Mouse (Mus musculus): ENCODE results near the gene Maco1. TPM values are rescaled to one million over a fixed set of nuclear protein-coding genes. Genes with fewer than 3 reads are reported as not detected.

The Maco1 gene
- polyA plus RNA-seq, 1 experiment from 2014 or later, result 25.5 TPM

DNA sequence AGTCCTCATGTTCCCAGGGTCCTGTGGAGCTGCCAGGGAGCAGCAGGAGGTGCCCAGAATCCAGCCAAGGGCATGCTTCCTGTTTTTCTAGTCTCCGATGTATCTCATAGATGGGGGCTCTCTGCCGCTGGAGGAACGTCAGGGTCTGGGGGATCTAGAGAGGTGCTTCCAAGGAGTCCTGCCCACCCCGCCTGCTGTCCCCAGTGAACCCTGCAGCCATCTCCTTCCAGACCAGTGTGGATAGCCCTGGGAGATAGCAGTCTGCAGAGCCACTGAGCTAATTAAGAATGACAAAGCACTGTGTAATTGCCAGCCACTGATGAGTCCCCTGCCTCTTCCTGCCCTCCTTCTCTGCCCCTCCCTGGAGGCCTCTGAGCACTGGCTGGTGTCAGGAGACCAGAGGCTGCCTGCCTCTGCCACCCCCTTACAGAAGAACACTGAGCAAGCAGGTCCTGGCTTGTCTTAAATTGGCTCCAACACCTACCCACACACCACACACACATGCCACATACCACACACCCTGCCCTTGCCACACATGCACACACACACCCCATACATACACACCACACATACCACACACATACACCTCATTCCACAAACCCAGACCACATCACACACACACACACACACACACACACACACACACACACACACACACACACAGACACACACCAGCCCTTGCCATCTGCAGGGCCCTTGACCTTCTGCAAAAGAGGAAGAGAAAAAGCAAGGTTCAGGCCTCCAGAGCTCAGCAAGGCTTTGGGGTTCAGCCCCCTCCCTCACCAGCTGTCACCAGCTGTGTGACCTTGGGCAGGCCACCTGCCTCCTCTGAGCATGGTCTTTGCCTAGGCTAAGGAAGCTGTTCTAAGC, 80.1 kb downstream of the Maco1 start:
- Histone ChIP-seq H3K36me3 (ENCODE audit: control insufficient read depth, insufficient read depth, low read length) (no peaks in the 10 kb centered on the region), H3K9me3 (ENCODE audit: control insufficient read depth, low read length) (no peaks in the 10 kb centered on the region), H3K27me3 (ENCODE audit: control insufficient read depth, insufficient read depth, low read length) (no peaks in the 10 kb centered on the region), H3K27ac (replicated peaks in 1 of 2; ENCODE audit: control insufficient read depth in 1 of 2, insufficient read depth in 1 of 2, low read depth in 2 of 2, low read length in 2 of 2) (no peak overlapping the region), H3K4me3 (ENCODE audit: control insufficient read depth in 1 of 2, insufficient read depth in 1 of 2, low read depth in 1 of 2, low read length in 2 of 2) (no peak overlapping the region), H3K4me1 (ENCODE audit: control insufficient read depth in 2 of 2, insufficient read depth in 2 of 2, low read length in 2 of 2) (peaks cover 14 to 32% of the 10 kb centered on the region in 2 experiments), H3K9ac (ENCODE audit: low read length) (no peak overlapping the region), H3K4me2 (ENCODE audit: low read length) (no peak overlapping the region)
- ATAC-seq (ENCODE audit: insufficient number of reproducible peaks, insufficient read depth, low FRiP score, low read depth), result no peak
- 52% methylated on average over 4 of the region's 4 CpGs for WGBS

DNA sequence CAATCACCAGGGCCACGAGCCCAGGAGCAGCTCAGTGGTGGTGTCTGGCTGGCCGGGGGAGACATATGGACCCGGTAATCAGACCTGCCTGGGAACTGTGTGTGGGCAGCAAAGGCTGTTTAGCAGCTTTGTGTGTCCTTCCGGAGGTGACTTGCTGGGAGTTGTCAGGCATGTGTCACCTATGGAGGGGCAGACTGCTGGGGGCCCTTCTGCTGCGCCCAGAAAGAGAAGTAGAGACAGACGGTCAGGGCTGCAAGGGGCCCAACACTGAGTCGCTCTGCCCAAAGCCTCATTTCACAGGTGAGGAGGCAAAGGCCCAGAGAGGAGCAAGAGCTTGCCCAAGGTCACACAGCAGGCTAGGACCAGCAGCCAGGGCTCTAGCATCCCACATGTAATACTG, 83.3 kb downstream of the Maco1 start:
- H3K27ac ChIP-seq (replicated peaks in 1 of 2; ENCODE audit: control insufficient read depth in 1 of 2, insufficient read depth in 1 of 2, low read depth in 2 of 2, low read length in 2 of 2), result no peak overlapping the region
- WGBS, result 71% methylated on average over 7 of the region's 7 CpGs
- no peak for ATAC-seq (ENCODE audit: insufficient number of reproducible peaks, insufficient read depth, low FRiP score, low read depth)

DNA sequence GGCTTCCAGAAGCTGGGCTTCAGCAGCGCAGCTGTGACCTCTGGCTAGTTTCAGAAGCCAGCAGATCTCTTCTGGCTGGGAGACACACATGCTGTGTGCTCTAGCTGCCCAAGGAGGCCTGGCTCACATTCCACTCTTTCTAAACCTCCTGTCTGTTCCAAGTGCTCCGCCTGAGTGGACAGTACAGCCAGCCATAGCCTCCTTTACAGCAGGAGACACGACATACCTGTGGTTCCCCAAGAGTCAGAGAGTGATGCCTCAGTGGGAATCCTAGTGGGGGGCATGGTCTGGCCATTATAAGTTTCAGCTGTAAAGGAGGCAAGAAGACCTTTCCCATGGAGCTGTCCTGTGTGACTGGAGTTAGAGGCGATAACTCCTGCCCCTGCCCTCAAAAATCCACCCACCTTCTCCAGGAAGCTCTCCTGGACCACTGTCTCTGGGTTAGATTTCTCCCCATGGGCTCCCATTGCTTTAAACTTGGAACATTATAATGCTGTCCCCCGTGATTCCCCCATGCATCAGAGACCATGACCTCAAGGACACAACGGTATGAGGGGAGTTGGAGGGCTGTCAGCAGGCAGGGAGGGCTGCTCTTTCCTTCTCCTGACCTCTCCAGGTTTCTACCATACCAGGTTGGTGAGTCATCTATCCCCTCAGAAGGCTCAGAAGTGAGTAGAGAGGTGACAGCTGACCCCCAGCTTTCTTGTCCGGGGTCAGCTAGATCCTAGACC, 83.9 kb downstream of the Maco1 start:
- Histone ChIP-seq H3K9me3 (ENCODE audit: control insufficient read depth, low read length) (no peaks in the 10 kb centered on the region), H3K36me3 (ENCODE audit: control insufficient read depth, insufficient read depth, low read length) (no peaks in the 10 kb centered on the region), H3K9ac (ENCODE audit: low read length) (no peak overlapping the region; the same call in 1 of the 2 replicates), H3K4me1 (ENCODE audit: control insufficient read depth in 2 of 2, insufficient read depth in 2 of 2, low read length in 2 of 2) (peaks cover 24 to 49% of the 10 kb centered on the region in 2 experiments), H3K4me2 (ENCODE audit: low read length) (no peak overlapping the region; the same call in 1 of the 2 replicates), H3K27ac (replicated peaks in 1 of 2; ENCODE audit: control insufficient read depth in 1 of 2, insufficient read depth in 1 of 2, low read depth in 2 of 2, low read length in 2 of 2) (peak overlapping the region in 1 of 2 experiments; percentile 24; a peak in 1 of 4 replicates), H3K27me3 (ENCODE audit: control insufficient read depth, insufficient read depth, low read length) (no peaks in the 10 kb centered on the region), H3K4me3 (ENCODE audit: control insufficient read depth in 1 of 2, insufficient read depth in 1 of 2, low read depth in 1 of 2, low read length in 2 of 2) (no peak overlapping the region)
- no peak for ATAC-seq (ENCODE audit: insufficient number of reproducible peaks, insufficient read depth, low FRiP score, low read depth)
- 40% methylated on average over 7 of the region's 7 CpGs for WGBS

More for the DNA sequence above, 83.3 kb downstream of the Maco1 start:
- no peak overlapping the region; the same call in 1 of the 2 replicates for H3K9ac ChIP-seq (ENCODE audit: low read length)
- H3K9me3 ChIP-seq (ENCODE audit: control insufficient read depth, low read length), result no peaks in the 10 kb centered on the region
- no peak overlapping the region for H3K4me3 ChIP-seq (ENCODE audit: control insufficient read depth in 1 of 2, insufficient read depth in 1 of 2, low read depth in 1 of 2, low read length in 2 of 2)
- peaks cover 21 to 43% of the 10 kb centered on the region in 2 experiments for H3K4me1 ChIP-seq (ENCODE audit: control insufficient read depth in 2 of 2, insufficient read depth in 2 of 2, low read length in 2 of 2)
- no peaks in the 10 kb centered on the region for H3K27me3 ChIP-seq (ENCODE audit: control insufficient read depth, insufficient read depth, low read length)
- no peak overlapping the region for H3K4me2 ChIP-seq (ENCODE audit: low read length)
- H3K36me3 ChIP-seq (ENCODE audit: control insufficient read depth, insufficient read depth, low read length), result no peaks in the 10 kb centered on the region

DNA sequence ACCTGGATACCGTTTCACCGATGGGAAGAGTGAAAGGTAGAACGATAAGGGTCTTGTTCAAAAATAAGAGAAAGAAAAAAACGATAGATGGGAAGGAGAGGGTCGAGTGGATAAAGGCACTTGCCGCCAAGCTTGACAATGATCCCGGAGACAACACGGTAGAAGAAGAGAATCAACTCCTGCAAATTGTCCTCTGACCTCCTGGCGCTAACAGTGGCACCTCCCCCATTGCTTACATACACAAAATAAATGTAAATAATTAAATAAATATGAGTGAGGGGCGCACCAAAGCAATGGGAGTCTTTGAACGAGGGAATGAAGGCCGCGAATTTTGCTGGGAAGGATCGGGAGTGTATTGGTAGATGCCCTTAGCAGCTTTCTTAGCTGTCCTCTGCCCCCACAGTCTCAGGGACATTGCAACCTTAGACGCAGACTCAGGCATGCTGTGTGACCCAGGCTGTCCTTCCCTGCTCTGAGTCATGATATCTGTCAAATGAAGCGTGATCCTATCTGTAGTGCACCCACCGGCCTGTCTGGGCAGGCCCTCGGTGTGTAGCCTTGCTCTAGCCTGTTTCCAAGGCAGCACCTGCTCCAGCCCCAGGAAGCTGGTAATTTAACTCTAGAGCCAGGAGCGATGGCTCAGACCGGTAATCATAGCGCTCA, 84.8 kb downstream of the Maco1 start:
- WGBS, result 12% methylated on average over 21 of the region's 21 CpGs
- peaks cover 29 to 57% of the 10 kb centered on the region in 2 experiments for H3K4me1 ChIP-seq (ENCODE audit: control insufficient read depth in 2 of 2, insufficient read depth in 2 of 2, low read length in 2 of 2)
- peak overlapping the region; percentile 85 to 89 for H3K4me3 ChIP-seq (ENCODE audit: control insufficient read depth in 1 of 2, insufficient read depth in 1 of 2, low read depth in 1 of 2, low read length in 2 of 2)
- no peak overlapping the region for H3K27ac ChIP-seq (replicated peaks in 1 of 2; ENCODE audit: control insufficient read depth in 1 of 2, insufficient read depth in 1 of 2, low read depth in 2 of 2, low read length in 2 of 2)
- ATAC-seq (ENCODE audit: insufficient number of reproducible peaks, insufficient read depth, low FRiP score, low read depth), result no peak
- no peaks in the 10 kb centered on the region for H3K9me3 ChIP-seq (ENCODE audit: control insufficient read depth, low read length)
- no peaks in the 10 kb centered on the region for H3K36me3 ChIP-seq (ENCODE audit: control insufficient read depth, insufficient read depth, low read length)
- no peaks in the 10 kb centered on the region for H3K27me3 ChIP-seq (ENCODE audit: control insufficient read depth, insufficient read depth, low read length)
- H3K4me2 ChIP-seq (ENCODE audit: low read length), result peak overlapping the region; percentile 99
- peak overlapping the region; percentile 91 for H3K9ac ChIP-seq (ENCODE audit: low read length)

DNA sequence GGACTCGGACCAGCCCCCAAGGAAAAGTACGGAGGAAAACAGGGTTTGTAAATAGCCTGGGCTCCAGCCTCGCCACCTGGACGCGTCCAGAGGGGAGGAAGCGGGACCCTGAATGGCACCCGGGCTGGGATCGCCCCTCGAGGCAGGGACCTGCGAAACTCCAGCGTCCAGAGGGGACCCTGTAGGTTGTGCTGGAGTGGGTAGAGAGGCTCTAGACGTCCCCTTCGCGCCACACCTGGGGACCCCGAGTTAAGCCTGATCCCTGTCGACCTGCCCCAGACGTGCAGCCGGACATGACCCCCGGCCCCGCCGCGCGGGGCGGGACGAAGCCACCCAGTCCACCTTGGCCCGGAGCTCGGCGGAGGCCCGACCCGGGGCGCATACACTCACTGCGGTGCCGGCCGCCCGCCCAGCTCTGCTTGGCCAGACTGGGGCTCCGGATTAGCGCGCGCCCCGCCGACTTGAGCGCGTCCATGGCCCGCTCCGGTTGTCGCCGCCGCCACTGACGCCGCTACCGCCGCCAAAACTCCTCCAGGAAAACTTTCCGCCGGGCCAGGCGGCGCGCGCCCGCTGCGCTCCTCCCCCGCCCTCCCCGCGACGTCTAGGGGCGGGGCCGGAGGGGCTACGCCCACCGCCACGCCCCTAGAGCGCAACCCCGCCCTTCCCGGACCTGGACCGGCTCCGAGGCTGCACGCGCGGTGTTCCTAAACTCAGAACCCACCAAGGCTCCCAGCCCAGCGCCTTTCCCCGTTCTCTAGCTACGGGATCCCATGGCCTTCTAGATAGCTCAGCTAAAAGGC, 85.5 kb downstream of the Maco1 start, which contains the start of gene Ldlrap1:
Gene Ldlrap1, minus strand, starts transcription at position 599 of the 800 bp plus-strand sequence.
- H3K9me3 ChIP-seq (ENCODE audit: control insufficient read depth, low read length), result no peaks in the 10 kb centered on the region
- H3K4me2 ChIP-seq (ENCODE audit: low read length), result peak within 1 kb of the TSS; percentile 99
- H3K4me3 ChIP-seq (ENCODE audit: control insufficient read depth in 1 of 2, insufficient read depth in 1 of 2, low read depth in 1 of 2, low read length in 2 of 2), result peak within 1 kb of the TSS; percentile 85 to 89
- no peaks in the 10 kb centered on the region for H3K27me3 ChIP-seq (ENCODE audit: control insufficient read depth, insufficient read depth, low read length)
- ATAC-seq (ENCODE audit: insufficient number of reproducible peaks, insufficient read depth, low FRiP score, low read depth), result peak; percentile 81
- H3K4me1 ChIP-seq (ENCODE audit: control insufficient read depth in 2 of 2, insufficient read depth in 2 of 2, low read length in 2 of 2), result peaks cover 26 to 55% of the 10 kb centered on the region in 2 experiments
- H3K27ac ChIP-seq (replicated peaks in 1 of 2; ENCODE audit: control insufficient read depth in 1 of 2, insufficient read depth in 1 of 2, low read depth in 2 of 2, low read length in 2 of 2), result peak within 1 kb of the TSS; percentile 57 to 71
- H3K36me3 ChIP-seq (ENCODE audit: control insufficient read depth, insufficient read depth, low read length), result no peaks in the 10 kb centered on the region
- under 1% methylated on average over 77 of the region's 80 CpGs for WGBS
- H3K9ac ChIP-seq (ENCODE audit: low read length), result peak within 1 kb of the TSS; percentile 91

DNA sequence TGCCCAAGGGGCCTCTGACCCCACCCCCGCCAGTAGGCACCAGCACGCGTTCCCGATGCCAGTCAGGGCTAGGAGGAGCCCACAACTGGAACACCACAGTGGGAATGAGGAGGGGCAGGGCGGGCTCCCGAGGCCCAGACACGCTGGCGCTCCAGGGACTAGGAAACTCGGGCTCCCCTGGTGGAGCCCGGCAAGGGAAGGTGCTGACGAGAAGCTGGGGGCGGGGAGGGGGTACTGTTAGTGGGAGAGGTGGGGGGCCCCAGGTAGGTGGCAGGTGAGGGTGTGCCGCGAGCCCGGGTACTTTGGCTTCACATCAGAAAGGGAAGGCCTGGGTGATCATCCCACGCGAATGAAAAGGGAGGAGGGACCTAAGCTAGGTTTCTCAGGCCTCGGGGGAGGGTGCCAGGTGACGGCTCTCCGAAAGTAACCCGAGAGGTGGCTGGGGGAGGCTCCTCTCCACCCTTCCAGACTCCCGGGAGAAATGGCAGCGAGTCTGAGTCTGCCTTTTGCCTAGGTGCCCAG, 86.2 kb downstream of the Maco1 start:
- peak overlapping the region; percentile 85 to 89 for H3K4me3 ChIP-seq (ENCODE audit: control insufficient read depth in 1 of 2, insufficient read depth in 1 of 2, low read depth in 1 of 2, low read length in 2 of 2)
- no peak for ATAC-seq (ENCODE audit: insufficient number of reproducible peaks, insufficient read depth, low FRiP score, low read depth)
- no peaks in the 10 kb centered on the region for H3K9me3 ChIP-seq (ENCODE audit: control insufficient read depth, low read length)
- H3K4me2 ChIP-seq (ENCODE audit: low read length), result peak overlapping the region; percentile 99
- H3K4me1 ChIP-seq (ENCODE audit: control insufficient read depth in 2 of 2, insufficient read depth in 2 of 2, low read length in 2 of 2), result peaks cover 30 to 60% of the 10 kb centered on the region in 2 experiments
- H3K9ac ChIP-seq (ENCODE audit: low read length), result peak overlapping the region; percentile 91
- peak overlapping the region; percentile 57 to 71; a peak in 3 of 4 replicates for H3K27ac ChIP-seq (replicated peaks in 1 of 2; ENCODE audit: control insufficient read depth in 1 of 2, insufficient read depth in 1 of 2, low read depth in 2 of 2, low read length in 2 of 2)
- H3K36me3 ChIP-seq (ENCODE audit: control insufficient read depth, insufficient read depth, low read length), result no peaks in the 10 kb centered on the region
- WGBS, result 2% methylated on average over 23 of the region's 23 CpGs
- H3K27me3 ChIP-seq (ENCODE audit: control insufficient read depth, insufficient read depth, low read length), result no peaks in the 10 kb centered on the region

Data from heart, embryonic 14.5 days (tissue).